Mouse (Mus musculus) Patski (cell line): ENCODE measurements at regions not wholly inside any gene's neighbourhood (a gene's known extent, or its start where the extent isn't known, plus 50 kb on each side); places are given as distances from the start of the nearest gene placed in this dataset.

Source experiments
- ATAC-seq: fragments of 100-300 bp; one replicate; pipeline ENCODE4 v1.8.0; 2021
- CTCF ChIA-PET: fragments of 350-600 bp; sonication (Branson Sonifier 250); formaldehyde crosslinking; loops from one replicate; lab custom pipeline; 2022; ENCODE audit warnings: inconsistent platforms; lab: Charles Lee
- POLR2A ChIA-PET: fragments of 350-600 bp; sonication (Branson Sonifier 250); formaldehyde crosslinking; loops from one replicate; lab custom pipeline; 2022; ENCODE audit warnings: antibody characterized with exemption, inconsistent platforms; lab: Charles Lee
- DNase-seq: peaks from one replicate; pipeline ENCODE4 v3.0.0-alpha.2; 2011; ENCODE audit warnings: low read depth, low spot score
- H3K27me3 ChIP-seq: fragments of 371-371 bp; one replicate; pipeline ENCODE4 v1.5.1; 2021
- CTCF ChIP-seq: fragments of 100-300 bp; IDR thresholded peaks from one replicate; pipeline ENCODE4 v1.5.1; 2021
- in situ Hi-C: fragments of 300-500 bp; cut with MboI; formaldehyde crosslinking; loops from 3 replicates; pipeline ENCODE4 v1.11.1; 2018; ENCODE audit warnings: low pct_unique_long_range_greater_than_20kb, mixed read lengths

- ATAC-seq (no peak), DNase-seq (no peak)
- in situ Hi-C loops, result no loop called here
- POLR2A ChIA-PET, result no interaction called here
- CTCF ChIA-PET, result no interaction called here
- peak; percentile 9 for TF ChIP-seq CTCF
- H3K27me3 ChIP-seq, result no peaks in the 10 kb centered on the region
These were observed 136.5 kb downstream of the Snx19 start for GRCm38 (mm10) chr9:30563399-30563798.

- no peak for ATAC-seq
- peak; percentile 56 for TF ChIP-seq CTCF
- H3K27me3 ChIP-seq, result no peaks in the 10 kb centered on the region
- POLR2A ChIA-PET, result no interaction called here
- in situ Hi-C loops, result no loop called here
- CTCF ChIA-PET, result interaction anchor here (0.8 kb wide), 1 partner anchor 122 kb away, joined by 3 read pairs; no protein-coding TSS in a partner anchor
- DNase-seq, result no peak
These were observed 128.0 kb downstream of the Snx19 start for GRCm38 (mm10) chr9:30554908-30555307.

GRCm38 (mm10) chr9:30552721-30553120 is 125.8 kb downstream of the Snx19 start:
- TF ChIP-seq CTCF, result no peak
- ChIA-PET POLR2A (no interaction called here), CTCF (no interaction called here)
- ATAC-seq, result no peak
- H3K27me3 ChIP-seq, result no peaks in the 10 kb centered on the region
- DNase-seq, result no peak
- in situ Hi-C loops, result no loop called here

GRCm38 (mm10) chr9:30549892-30550515 is 123.1 kb downstream of the Snx19 start:
- ATAC-seq (no peak), DNase-seq (no peak)
- H3K27me3 ChIP-seq, result no peaks in the 10 kb centered on the region
- ChIA-PET POLR2A (no interaction called here), CTCF (interaction anchor here (1.0 to 1.7 kb wide), 2 partner anchors 22 to 70 kb away, joined by 3 to 6 read pairs; no protein-coding TSS in a partner anchor)
- in situ Hi-C loops, result no loop called here
- no peak for TF ChIP-seq CTCF

- POLR2A ChIA-PET, result no interaction called here
- in situ Hi-C loops, result no loop called here
- DNase-seq (no peak), ATAC-seq (no peak)
- CTCF ChIA-PET, result no interaction called here
- no peaks in the 10 kb centered on the region for H3K27me3 ChIP-seq
- no peak for TF ChIP-seq CTCF
These were observed 113.0 kb downstream of the Snx19 start for GRCm38 (mm10) chr9:30539858-30540257.

- ChIA-PET CTCF (interaction anchor here (3.9 kb wide), 1 partner anchor 56 kb away, joined by 12 read pairs; no protein-coding TSS in a partner anchor), POLR2A (no interaction called here)
- H3K27me3 ChIP-seq, result no peaks in the 10 kb centered on the region
- in situ Hi-C loops, result no loop called here
- no peak for TF ChIP-seq CTCF
- no peak for ATAC-seq
- DNase-seq, result no peak
These were observed 109.7 kb downstream of the Snx19 start for GRCm38 (mm10) chr9:30536508-30537100.

GRCm38 (mm10) chr9:30534961-30535360 is 108.1 kb downstream of the Snx19 start:
- no peak for TF ChIP-seq CTCF
- no peaks in the 10 kb centered on the region for H3K27me3 ChIP-seq
- peak; percentile 51 for ATAC-seq
- POLR2A ChIA-PET, result no interaction called here
- in situ Hi-C loops, result no loop called here
- CTCF ChIA-PET, result interaction anchor here (0.8 to 3.9 kb wide), 3 partner anchors 10 to 402 kb away, joined by 3 to 12 read pairs (median 4); no protein-coding TSS in a partner anchor
- peak; percentile 60 for DNase-seq

GRCm38 (mm10) chr9:30533780-30534343 is 107.0 kb downstream of the Snx19 start:
- in situ Hi-C loops, result no loop called here
- ATAC-seq, result no peak
- ChIA-PET POLR2A (interaction anchor here (0.7 kb wide), 1 partner anchor 36 kb away, joined by 3 read pairs; no protein-coding TSS in a partner anchor), CTCF (interaction anchor here (1.2 to 3.9 kb wide), 4 partner anchors 9 to 81 kb away, joined by 3 to 12 read pairs (median 5); no protein-coding TSS in a partner anchor)
- TF ChIP-seq CTCF, result no peak
- H3K27me3 ChIP-seq, result no peaks in the 10 kb centered on the region
- DNase-seq, result no peak

GRCm38 (mm10) chr9:30533091-30533779 is 106.3 kb downstream of the Snx19 start:
- POLR2A ChIA-PET, result interaction anchor here (0.7 kb wide), 2 partner anchors 35 to 363 kb away, joined by 3 to 5 read pairs; no protein-coding TSS in a partner anchor
- H3K27me3 ChIP-seq, result no peaks in the 10 kb centered on the region
- CTCF ChIA-PET, result interaction anchor here (1.2 to 3.9 kb wide), 4 partner anchors 8 to 81 kb away, joined by 3 to 12 read pairs (median 5); no protein-coding TSS in a partner anchor
- ATAC-seq (no peak), DNase-seq (no peak)
- in situ Hi-C loops, result no loop called here
- TF ChIP-seq CTCF, result no peak

- ChIA-PET CTCF (interaction anchor here (1.2 kb wide), 1 partner anchor 9 kb away, joined by 4 read pairs; no protein-coding TSS in a partner anchor), POLR2A (no interaction called here)
- ATAC-seq (no peak), DNase-seq (no peak)
- no peaks in the 10 kb centered on the region for H3K27me3 ChIP-seq
- in situ Hi-C loops, result no loop called here
- no peak for TF ChIP-seq CTCF
These were observed 98.2 kb downstream of the Snx19 start for GRCm38 (mm10) chr9:30525086-30525485.
